Mouse (Mus musculus) heart, embryonic 14.5 days (tissue): ENCODE measurements around the gene Umad1. TPM values are rescaled to one million over a fixed set of nuclear protein-coding genes. Genes with fewer than 3 reads are reported as not detected.

Experiments used
- ATAC-seq: fragments of 200-750 bp; cut with Nextera tagmentation; 2 replicates; pipeline ENCODE4 v1.8.0; 2017; ENCODE audit warnings: low read depth, moderate TSS enrichment; ENCODE audit not compliant: insufficient number of reproducible peaks, insufficient read depth, low FRiP score
- H3K27ac ChIP-seq, 2 experiments: fragments of 200-500 bp in 1 of 2; fragments of 300-500 bp in 1 of 2; sonication (generic) in 1 of 2; replicated peaks in 1 of 2; 2 replicates each; pipeline ENCODE4 v1.5.1; 2012 to 2014; ENCODE audit warnings: low read depth in 2 of 2, low read length in 2 of 2, control low read depth in 1 of 2, mild to moderate bottlenecking in 1 of 2, mixed read lengths in 1 of 2; ENCODE audit not compliant: control insufficient read depth in 1 of 2, insufficient read depth in 1 of 2
- H3K27me3 ChIP-seq: fragments of 300-500 bp; sonication (generic); 2 replicates; pipeline ENCODE4 v1.6.1; 2014; ENCODE audit warnings: mild to moderate bottlenecking, low read length, control low read depth; ENCODE audit not compliant: control insufficient read depth, insufficient read depth
- H3K36me3 ChIP-seq: fragments of 300-500 bp; sonication (generic); 2 replicates; pipeline ENCODE4 v1.6.1; 2014; ENCODE audit warnings: mild to moderate bottlenecking, control low read depth, low read length, mixed read lengths; ENCODE audit not compliant: control insufficient read depth, insufficient read depth
- H3K4me1 ChIP-seq, 2 experiments: fragments of 200-500 bp in 1 of 2; fragments of 300-500 bp in 1 of 2; sonication (generic) in 1 of 2; 2 replicates each; pipeline ENCODE4 v1.6.1; 2012 to 2014; ENCODE audit warnings: low read length in 2 of 2, control low read depth in 1 of 2, mixed read lengths in 1 of 2; ENCODE audit not compliant: control insufficient read depth in 2 of 2, insufficient read depth in 2 of 2
- H3K4me2 ChIP-seq: fragments of 300-500 bp; sonication (generic); 2 replicates; pipeline ENCODE4 v1.6.1; 2014; ENCODE audit warnings: mild to moderate bottlenecking, low read length
- H3K4me3 ChIP-seq, 2 experiments: fragments of 200-500 bp in 1 of 2; fragments of 300-500 bp in 1 of 2; sonication (generic) in 1 of 2; 2 replicates each; pipeline ENCODE4 v1.5.1; 2012 to 2014; ENCODE audit warnings: low read length in 2 of 2, mild to moderate bottlenecking in 2 of 2, control low read depth in 1 of 2, low read depth in 1 of 2, moderate library complexity in 1 of 2; ENCODE audit not compliant: control insufficient read depth in 1 of 2, insufficient read depth in 1 of 2
- H3K9ac ChIP-seq: fragments of 300-500 bp; sonication (generic); 2 replicates; pipeline ENCODE4 v1.6.1; 2014; ENCODE audit warnings: mild to moderate bottlenecking, low read length
- H3K9me3 ChIP-seq: fragments of 300-500 bp; sonication (generic); 2 replicates; pipeline ENCODE4 v1.6.1; 2016; ENCODE audit warnings: low read length, control low read depth; ENCODE audit not compliant: control insufficient read depth
- WGBS: fragments of 180-500 bp; shearing (Covaris S2); extraction: QIAGEN DNeasy Blood & Tissue Kit; methylation state at CpG from one replicate; pipeline ENCODE4 v1.1.7; 2014; 5-methylcytosine and 5-hydroxymethylcytosine counted together
- polyA plus RNA-seq: library from polyadenylated mRNA; unstranded; fragments of >200 nt; fragmentation: Nextera tagmentation; extraction: Ambion mirVana; gene quantifications from 2 replicates; pipeline ENCODE4 v1.2.1, GENCODE M21; 2014

Umad1 gene
- polyA plus RNA-seq, 1 experiment from 2014 or later: 26.3 TPM

GRCm38 (mm10) chr6:8286146-8286545 is 27.1 kb downstream of the Umad1 start:
- no peaks in the 10 kb centered on the region for H3K27me3 ChIP-seq
- no peaks in the 10 kb centered on the region for H3K9me3 ChIP-seq
- WGBS: 93% methylated on average over 3 of the region's 3 CpGs
- ATAC-seq: no peak
- no peak overlapping the region for H3K27ac ChIP-seq
- H3K4me1 ChIP-seq: no peaks in the 10 kb centered on the region
- H3K4me3 ChIP-seq: no peak overlapping the region
- no peak overlapping the region for H3K9ac ChIP-seq
- H3K36me3 ChIP-seq: no peaks in the 10 kb centered on the region
- no peak overlapping the region for H3K4me2 ChIP-seq

- H3K4me2 ChIP-seq: no peak overlapping the region
- no peaks in the 10 kb centered on the region for H3K27me3 ChIP-seq
- ATAC-seq: no peak
- no peaks in the 10 kb centered on the region for H3K36me3 ChIP-seq
- H3K4me3 ChIP-seq: no peak overlapping the region
- H3K27ac ChIP-seq: no peak overlapping the region
- H3K4me1 ChIP-seq: 0 out of 4 replicates have a peak, but pooled peaks cover 0 to 1% of the 10 kb centered on the region in 2 experiments
- H3K9me3 ChIP-seq: no peaks in the 10 kb centered on the region
- WGBS: 86% methylated on average over 4 of the region's 4 CpGs
- no peak overlapping the region for H3K9ac ChIP-seq
These were observed 29.9 kb downstream of the Umad1 start for GRCm38 (mm10) chr6:8288755-8289580.

- no peaks in the 10 kb centered on the region for H3K36me3 ChIP-seq
- H3K27me3 ChIP-seq: no peaks in the 10 kb centered on the region
- H3K9me3 ChIP-seq: no peaks in the 10 kb centered on the region
- H3K4me3 ChIP-seq: no peak overlapping the region
- no peak for ATAC-seq
- no peak overlapping the region for H3K9ac ChIP-seq
- H3K4me1 ChIP-seq: 0 out of 4 replicates have a peak, but pooled peaks cover 0 to 4% of the 10 kb centered on the region in 2 experiments
- WGBS: 83% methylated on average over 4 of the region's 4 CpGs
- H3K4me2 ChIP-seq: no peak overlapping the region
- H3K27ac ChIP-seq: no peak overlapping the region
These were observed 35.1 kb downstream of the Umad1 start for GRCm38 (mm10) chr6:8294048-8294784.

GRCm38 (mm10) chr6:8299066-8299863 is 40.2 kb downstream of the Umad1 start:
- 89% methylated on average over 6 of the region's 6 CpGs for WGBS
- Histone ChIP-seq H3K4me3 (no peak overlapping the region), H3K36me3 (no peaks in the 10 kb centered on the region), H3K9ac (no peak overlapping the region), H3K9me3 (no peaks in the 10 kb centered on the region), H3K27me3 (no peaks in the 10 kb centered on the region), H3K4me2 (no peak overlapping the region), H3K4me1 (no peaks in the 10 kb centered on the region), H3K27ac (no peak overlapping the region)
- no peak for ATAC-seq

GRCm38 (mm10) chr6:8307878-8308775 is 49.0 kb downstream of the Umad1 start:
- Histone ChIP-seq H3K4me2 (no peak overlapping the region), H3K27ac (no peak overlapping the region), H3K36me3 (no peaks in the 10 kb centered on the region), H3K9ac (no peak overlapping the region), H3K27me3 (no peaks in the 10 kb centered on the region), H3K4me1 (no peaks in the 10 kb centered on the region), H3K4me3 (no peak overlapping the region), H3K9me3 (no peaks in the 10 kb centered on the region)
- WGBS: 86% methylated on average over 6 of the region's 6 CpGs
- no peak for ATAC-seq

GRCm38 (mm10) chr6:8312554-8312953 is 53.5 kb downstream of the Umad1 start:
- no peaks in the 10 kb centered on the region for H3K36me3 ChIP-seq
- no peak for ATAC-seq
- no peaks in the 10 kb centered on the region for H3K27me3 ChIP-seq
- 86% methylated on average over 2 of the region's 2 CpGs for WGBS
- no peak overlapping the region for H3K4me2 ChIP-seq
- no peaks in the 10 kb centered on the region for H3K9me3 ChIP-seq
- H3K4me1 ChIP-seq: no peaks in the 10 kb centered on the region
- H3K9ac ChIP-seq: no peak overlapping the region
- H3K27ac ChIP-seq: no peak overlapping the region
- H3K4me3 ChIP-seq: no peak overlapping the region

GRCm38 (mm10) chr6:8316201-8316600 is 57.1 kb downstream of the Umad1 start:
- H3K27ac ChIP-seq: no peak overlapping the region
- no peak overlapping the region for H3K4me3 ChIP-seq
- H3K27me3 ChIP-seq: no peaks in the 10 kb centered on the region
- H3K4me2 ChIP-seq: no peak overlapping the region
- no peak overlapping the region for H3K9ac ChIP-seq
- H3K9me3 ChIP-seq: no peaks in the 10 kb centered on the region
- no peaks in the 10 kb centered on the region for H3K4me1 ChIP-seq
- ATAC-seq: no peak
- H3K36me3 ChIP-seq: no peaks in the 10 kb centered on the region
